ENCODE assay signal across 8 mouse cellular contexts in genomic region chr19:47137771-47138421, GRCm38 (mm10). TPM values are rescaled to one million over a fixed set of nuclear protein-coding genes. Genes with fewer than 3 reads are reported as not detected.
DNase-seq lines count a peak whose midpoint lies in the region; ATAC-seq and TF ChIP-seq lines count a peak whose summit lies in the region.

Gene Calhm2, minus strand, starts transcription at chr19:47138294.

- H3K27ac ChIP-seq in limb, embryonic 15.5 days, result peak within 1 kb of the TSS; percentile 87
- H3K27ac ChIP-seq in midbrain, embryonic 16.5 days (ENCODE audit: low read length), result no peak within 1 kb of the TSS

- H3K9me3 ChIP-seq in limb, embryonic 15.5 days, result no peaks in the 10 kb centered on the region
- H3K9me3 ChIP-seq in midbrain, embryonic 16.5 days (replicated peaks; ENCODE audit: control insufficient read depth, low read length, poor library complexity, severe bottlenecking), result no peaks in the 10 kb centered on the region

- no peak for ATAC-seq in cerebellum, adult (ENCODE audit: insufficient number of reproducible peaks, low FRiP score, low TSS enrichment)
- ATAC-seq in inflammation-experienced regulatory T-cells, adult 6 months, result peak; percentile 86
- ATAC-seq in limb, embryonic 15.5 days (ENCODE audit: insufficient number of reproducible peaks, low FRiP score, low TSS enrichment, low read depth), result peak; percentile 61
- peak; percentile 64 for ATAC-seq in midbrain, embryonic 16.5 days

- no peaks in the 10 kb centered on the region for H3K27me3 ChIP-seq in limb, embryonic 15.5 days
- no peaks in the 10 kb centered on the region; the same call in 1 of the 2 replicates for H3K27me3 ChIP-seq in midbrain, embryonic 16.5 days (ENCODE audit: control insufficient read depth, insufficient read depth, low read depth, low read length)
- H3K27me3 ChIP-seq in splenic B cell, adult 2 months (ENCODE audit: control insufficient read depth, insufficient read depth, low read length, poor library complexity, severe bottlenecking), result no peaks in the 10 kb centered on the region

- DNase-seq in cerebellum, postnatal 10 days, result peak; percentile 34 to 37
- peak; percentile 24 for DNase-seq in brain, embryonic 14.5 days (ENCODE audit: low read depth)
- peak; percentile 58 for DNase-seq in gastrocnemius, postnatal 36 days
- DNase-seq in splenic B cell, adult 2 months (ENCODE audit: low read depth, low spot score), result peak; percentile 59

- H3K9ac ChIP-seq in limb, embryonic 15.5 days, result peak within 1 kb of the TSS; percentile 43
- peak within 1 kb of the TSS; percentile 42 for H3K9ac ChIP-seq in midbrain, embryonic 16.5 days (ENCODE audit: low read depth, low read length)

- intact Hi-C loops in gastrocnemius, postnatal 36 days (cut with DNase I), result no loop called here

- H3K36me3 ChIP-seq in limb, embryonic 15.5 days, result peaks cover 23% of the 10 kb centered on the region
- no peaks in the 10 kb centered on the region for H3K36me3 ChIP-seq in midbrain, embryonic 16.5 days (ENCODE audit: control insufficient read depth, insufficient read depth, low read length)
- peaks cover 6% of the 10 kb centered on the region; the same call in 1 of the 2 replicates for H3K36me3 ChIP-seq in splenic B cell, adult 2 months (ENCODE audit: control insufficient read depth, insufficient read depth, low read length, poor library complexity, severe bottlenecking)

- no peak for TF ChIP-seq CTCF in brain, embryonic 14.5 days (IDR thresholded peaks at IDR 0.05; ENCODE audit: borderline replicate concordance, extremely low read depth, insufficient read depth, insufficient read length)

- WGBS in limb, embryonic 15.5 days, result 5% methylated on average over 28 of the region's 28 CpGs
- WGBS in midbrain, embryonic 16.5 days, result 8% methylated on average over 26 of the region's 28 CpGs

- H3K4me2 ChIP-seq in limb, embryonic 15.5 days, result peak within 1 kb of the TSS; percentile 70
- peak within 1 kb of the TSS; percentile 54 for H3K4me2 ChIP-seq in midbrain, embryonic 16.5 days (ENCODE audit: low read length)

- peaks cover 35% of the 10 kb centered on the region for H3K4me1 ChIP-seq in limb, embryonic 15.5 days
- peaks cover 6% of the 10 kb centered on the region; the same call in 1 of the 2 replicates for H3K4me1 ChIP-seq in midbrain, embryonic 16.5 days (ENCODE audit: control insufficient read depth, insufficient read depth, low read length)

- peak within 1 kb of the TSS; percentile 45 for H3K4me3 ChIP-seq in limb, embryonic 15.5 days
- peak within 1 kb of the TSS; percentile 25 for H3K4me3 ChIP-seq in midbrain, embryonic 16.5 days (ENCODE audit: low read depth, low read length)

- TF ChIP-seq POLR2A in brain, embryonic 14.5 days (IDR thresholded peaks at IDR 0.05; ENCODE audit: borderline replicate concordance, extremely low read depth, insufficient read depth, insufficient read length, poor library complexity, severe bottlenecking), result no peak

RNA-seq across cellular contexts. Expression of gene Calhm2, which starts in this region (rescaled TPM):
- polyA plus RNA-seq in brain, embryonic 14.5 days (2012; rRNA removed), result 1.5 TPM in 2 replicates
- 1 to 10 TPM; 1.4 to 2.4 TPM for total RNA-seq in gastrocnemius, postnatal 36 days (2021)
- 10 to 100 TPM; 13.3 to 21.6 (median 15.8) TPM for polyA plus RNA-seq in inflammation-experienced regulatory T-cells, adult 6 months (2017; shearing (Covaris generic))
- polyA plus RNA-seq in limb, embryonic 15.5 days (2015; fragmentation: Nextera tagmentation; extraction: Ambion mirVana), result 13.0 and 13.6 TPM in 2 replicates
- polyA plus RNA-seq in midbrain, embryonic 16.5 days (2015; fragmentation: Nextera tagmentation; extraction: Ambion mirVana), result 0.89 and 1.1 TPM in 2 replicates
